Mouse (Mus musculus) brain, embryonic 14.5 days (tissue): ENCODE measurements around the gene Dnmt1.

Experiments
- CTCF ChIP-seq: fragments of 200-500 bp; IDR thresholded peaks from 2 replicates; pipeline ENCODE4 v1.5.1; 2012; ENCODE audit warnings: inconsistent platforms, mild to moderate bottlenecking, moderate library complexity, borderline replicate concordance; ENCODE audit not compliant: insufficient read depth, insufficient read length; ENCODE audit errors: extremely low read depth
- POLR2A ChIP-seq: fragments of 200-500 bp; IDR thresholded peaks from 2 replicates; pipeline ENCODE4 v1.6.1; 2012; ENCODE audit warnings: mild to moderate bottlenecking, inconsistent platforms, borderline replicate concordance; ENCODE audit not compliant: poor library complexity, insufficient read depth, insufficient read length, severe bottlenecking; ENCODE audit errors: extremely low read depth

GRCm38 (mm10) chr9:20873521-20873920, 86.2 kb downstream of the Dnmt1 start:
- TF ChIP-seq POLR2A = no peak
- TF ChIP-seq CTCF = no peak
